Mouse (Mus musculus) forebrain, embryonic 11.5 days (tissue): Measurements from ENCODE around the gene Nrp1. TPM values are rescaled to one million over a fixed set of nuclear protein-coding genes. Genes with fewer than 3 reads are reported as not detected.

ENCODE experiments used
- ATAC-seq: fragments of 200-750 bp; cut with Nextera tagmentation; replicated peaks from 2 replicates; pipeline ENCODE4 v1.8.0; 2017; ENCODE audit warnings: moderate TSS enrichment; ENCODE audit not compliant: low FRiP score
- DNase-seq: peaks from one replicate; pipeline ENCODE4 v3.0.0-alpha.2; 2017; ENCODE audit warnings: low spot score
- H3K27ac ChIP-seq: fragments of 300-500 bp; sonication (generic); 2 replicates; pipeline ENCODE4 v1.5.1; 2014; ENCODE audit warnings: low read depth, low read length
- H3K27me3 ChIP-seq: fragments of 300-500 bp; sonication (generic); 2 replicates; pipeline ENCODE4 v1.6.1; 2014; ENCODE audit warnings: mild to moderate bottlenecking, low read length, mixed read lengths; ENCODE audit not compliant: control insufficient read depth, insufficient read depth
- H3K36me3 ChIP-seq: fragments of 300-500 bp; sonication (generic); 2 replicates; pipeline ENCODE4 v1.6.1; 2014; ENCODE audit warnings: mild to moderate bottlenecking, low read length, moderate library complexity, mixed read lengths; ENCODE audit not compliant: control insufficient read depth, insufficient read depth
- H3K4me1 ChIP-seq: fragments of 300-500 bp; sonication (generic); replicated peaks from 2 replicates; pipeline ENCODE4 v1.6.1; 2014; ENCODE audit warnings: low read length, mixed read lengths; ENCODE audit not compliant: control insufficient read depth, insufficient read depth
- H3K4me2 ChIP-seq: fragments of 300-500 bp; sonication (generic); 2 replicates; pipeline ENCODE4 v1.6.1; 2014; ENCODE audit warnings: low read depth, mild to moderate bottlenecking, low read length, moderate library complexity, mixed read lengths; ENCODE audit not compliant: severe bottlenecking
- H3K4me3 ChIP-seq: fragments of 300-500 bp; sonication (generic); 2 replicates; pipeline ENCODE4 v1.5.1; 2014; ENCODE audit warnings: low read depth, low read length
- H3K9ac ChIP-seq: fragments of 300-500 bp; sonication (generic); 2 replicates; pipeline ENCODE4 v1.6.1; 2014; ENCODE audit warnings: low read length
- H3K9me3 ChIP-seq: fragments of 300-500 bp; sonication (generic); 2 replicates; pipeline ENCODE4 v1.6.1; 2016; ENCODE audit warnings: low read length, mixed read lengths; ENCODE audit not compliant: control insufficient read depth
- WGBS: fragments of 180-500 bp; shearing (Covaris S2); extraction: QIAGEN DNeasy Blood & Tissue Kit; methylation state at CpG from one replicate; pipeline ENCODE4 v1.1.7; 2014; 5-methylcytosine and 5-hydroxymethylcytosine counted together
- polyA plus RNA-seq: library from polyadenylated mRNA; unstranded; fragments of >200 nt; fragmentation: Nextera tagmentation; extraction: Ambion mirVana; gene quantifications from 2 replicates; pipeline ENCODE4 v1.2.1, GENCODE M21; 2014

Nrp1 gene
- polyA plus RNA-seq, 1 experiment from 2014 or later: 28.3 TPM

DNA sequence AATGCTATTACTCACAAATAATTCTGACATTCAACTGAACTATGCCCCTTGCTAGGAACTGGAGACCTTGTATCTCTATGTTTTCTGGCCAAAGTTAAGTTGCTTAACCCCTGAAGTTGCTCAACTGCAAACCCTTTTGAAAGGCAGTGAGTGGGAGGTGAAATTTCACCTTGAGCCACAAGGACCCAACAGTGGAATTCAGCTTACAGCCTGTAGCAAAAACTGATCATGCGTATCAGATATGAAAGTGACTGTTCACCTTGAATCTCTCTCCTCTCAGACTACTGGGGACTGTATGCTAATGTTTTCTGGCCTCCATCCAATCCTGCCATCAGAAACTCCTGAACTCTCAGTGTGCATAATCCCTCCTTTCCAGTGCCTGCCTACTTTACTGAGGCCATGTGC lies 126.3 kb downstream of the Nrp1 start:
- DNase-seq (no peak), ATAC-seq (no peak)
- H3K27ac ChIP-seq: no peak overlapping the region
- no peaks in the 10 kb centered on the region for H3K9me3 ChIP-seq
- no peaks in the 10 kb centered on the region for H3K36me3 ChIP-seq
- H3K4me3 ChIP-seq: no peak overlapping the region
- H3K4me2 ChIP-seq: no peak overlapping the region
- H3K9ac ChIP-seq: no peak overlapping the region
- peaks cover 3% of the 10 kb centered on the region; the same call in 1 of the 2 replicates for H3K27me3 ChIP-seq
- 93% methylated on average over 1 of the region's 1 CpGs for WGBS
- H3K4me1 ChIP-seq: peaks cover 6% of the 10 kb centered on the region

DNA sequence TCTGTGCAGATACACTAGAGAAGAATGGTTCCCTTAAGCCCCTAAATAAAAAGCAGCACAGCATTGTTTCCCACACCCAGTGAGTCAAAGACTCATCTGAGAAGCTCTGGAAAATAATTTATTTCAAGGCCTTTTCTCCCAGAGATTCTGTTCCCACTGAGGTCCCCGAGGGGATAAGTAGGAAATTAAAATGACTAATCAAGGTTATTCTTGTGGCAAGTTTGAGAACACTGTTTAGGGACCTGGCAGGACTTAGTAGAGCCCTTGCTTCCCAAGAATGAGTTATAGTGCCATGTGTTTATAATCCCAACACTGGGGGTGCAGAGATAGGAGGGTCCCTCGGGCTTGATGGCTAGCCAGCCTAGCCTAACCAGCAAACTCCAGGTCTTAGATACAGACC lies 127.6 kb downstream of the Nrp1 start:
- peaks cover 6% of the 10 kb centered on the region for H3K4me1 ChIP-seq
- no peak overlapping the region for H3K9ac ChIP-seq
- H3K4me3 ChIP-seq: no peak overlapping the region
- ATAC-seq (no peak), DNase-seq (no peak)
- WGBS: 78% methylated on average over 2 of the region's 2 CpGs
- no peak overlapping the region for H3K27ac ChIP-seq
- H3K9me3 ChIP-seq: no peaks in the 10 kb centered on the region
- no peaks in the 10 kb centered on the region for H3K36me3 ChIP-seq
- no peak overlapping the region for H3K4me2 ChIP-seq
- peaks cover 4% of the 10 kb centered on the region; the same call in 1 of the 2 replicates for H3K27me3 ChIP-seq

DNA sequence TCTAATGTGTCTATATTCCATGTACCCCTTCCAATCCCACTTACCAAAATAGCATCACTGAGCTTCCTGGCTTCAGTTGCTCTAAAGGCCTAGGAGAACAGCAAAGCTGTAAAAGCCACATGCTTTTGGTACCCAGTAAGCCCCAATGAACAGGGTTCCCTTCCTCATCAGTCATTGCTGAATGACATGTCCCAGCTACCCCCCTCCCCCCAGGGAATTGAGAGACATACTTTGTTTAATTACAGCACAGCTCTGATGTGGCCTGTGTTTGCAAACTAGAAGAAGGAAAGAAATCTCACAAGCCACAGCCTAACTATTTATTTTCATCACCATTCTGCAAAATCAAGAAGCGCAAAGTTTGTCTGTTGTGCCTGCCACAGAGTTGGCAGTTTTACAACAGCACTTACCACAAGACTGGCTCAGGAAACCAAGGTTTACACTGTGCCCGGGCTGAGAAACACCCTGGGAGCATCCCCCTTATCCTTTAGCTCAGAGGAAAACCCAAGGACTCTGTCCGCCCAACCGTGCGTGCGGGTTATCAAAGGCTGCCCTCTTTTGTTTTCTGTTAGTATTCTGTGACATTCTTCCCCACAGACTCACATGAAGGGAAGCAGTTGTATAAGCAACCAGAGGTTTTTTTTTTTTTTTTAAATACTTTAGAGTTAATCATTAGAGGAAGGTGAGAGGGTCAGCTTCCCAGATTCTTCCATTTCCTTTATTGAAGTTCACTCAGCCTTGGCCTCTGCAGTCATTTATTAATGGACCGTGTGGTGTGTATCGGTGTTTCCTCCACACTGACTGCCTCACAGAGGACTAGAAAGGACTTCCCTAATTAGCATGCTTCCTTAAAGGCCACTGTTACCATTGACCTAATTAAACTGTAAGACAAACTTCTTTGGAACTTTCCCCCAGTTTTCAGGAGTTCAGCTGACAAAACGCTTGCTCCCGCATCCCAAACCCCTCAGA lies 129.8 kb downstream of the Nrp1 start:
- Histone ChIP-seq H3K4me2 (no peak overlapping the region), H3K4me1 (peaks cover 6% of the 10 kb centered on the region), H3K9ac (no peak overlapping the region), H3K9me3 (no peaks in the 10 kb centered on the region), H3K27ac (no peak overlapping the region), H3K36me3 (no peaks in the 10 kb centered on the region), H3K4me3 (no peak overlapping the region), H3K27me3 (peaks cover 4% of the 10 kb centered on the region; the same call in 1 of the 2 replicates)
- 11% methylated on average over 10 of the region's 10 CpGs for WGBS
- DNase-seq (peak; percentile 64), ATAC-seq (0 out of 2 replicates have a peak, but pooled peaks have one; percentile 42)

DNA sequence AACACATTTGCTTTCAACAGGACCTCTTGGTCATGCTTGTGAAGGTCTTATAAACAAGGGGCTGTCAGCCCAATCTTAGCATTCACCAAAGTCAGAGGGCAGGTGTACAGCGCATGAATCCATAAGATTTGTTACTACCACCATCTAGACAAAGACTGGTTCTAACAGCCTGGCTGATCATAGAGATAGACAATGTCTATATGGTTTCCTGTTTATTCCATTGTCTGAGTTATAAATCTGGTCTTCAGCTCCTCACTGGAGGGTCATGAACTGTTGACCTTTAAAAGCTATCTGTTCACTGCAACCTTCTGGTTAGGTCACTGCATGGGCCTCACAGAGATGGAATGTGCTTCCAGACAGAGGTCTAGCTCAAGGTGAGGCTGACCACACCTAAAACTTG lies 130.9 kb downstream of the Nrp1 start:
- Histone ChIP-seq H3K4me2 (no peak overlapping the region), H3K4me3 (no peak overlapping the region), H3K27ac (no peak overlapping the region), H3K9me3 (no peaks in the 10 kb centered on the region), H3K9ac (no peak overlapping the region), H3K4me1 (peaks cover 6% of the 10 kb centered on the region), H3K27me3 (peaks cover 4% of the 10 kb centered on the region; the same call in 1 of the 2 replicates), H3K36me3 (no peaks in the 10 kb centered on the region)
- WGBS: 94% methylated on average over 1 of the region's 1 CpGs
- DNase-seq (no peak), ATAC-seq (no peak)

DNA sequence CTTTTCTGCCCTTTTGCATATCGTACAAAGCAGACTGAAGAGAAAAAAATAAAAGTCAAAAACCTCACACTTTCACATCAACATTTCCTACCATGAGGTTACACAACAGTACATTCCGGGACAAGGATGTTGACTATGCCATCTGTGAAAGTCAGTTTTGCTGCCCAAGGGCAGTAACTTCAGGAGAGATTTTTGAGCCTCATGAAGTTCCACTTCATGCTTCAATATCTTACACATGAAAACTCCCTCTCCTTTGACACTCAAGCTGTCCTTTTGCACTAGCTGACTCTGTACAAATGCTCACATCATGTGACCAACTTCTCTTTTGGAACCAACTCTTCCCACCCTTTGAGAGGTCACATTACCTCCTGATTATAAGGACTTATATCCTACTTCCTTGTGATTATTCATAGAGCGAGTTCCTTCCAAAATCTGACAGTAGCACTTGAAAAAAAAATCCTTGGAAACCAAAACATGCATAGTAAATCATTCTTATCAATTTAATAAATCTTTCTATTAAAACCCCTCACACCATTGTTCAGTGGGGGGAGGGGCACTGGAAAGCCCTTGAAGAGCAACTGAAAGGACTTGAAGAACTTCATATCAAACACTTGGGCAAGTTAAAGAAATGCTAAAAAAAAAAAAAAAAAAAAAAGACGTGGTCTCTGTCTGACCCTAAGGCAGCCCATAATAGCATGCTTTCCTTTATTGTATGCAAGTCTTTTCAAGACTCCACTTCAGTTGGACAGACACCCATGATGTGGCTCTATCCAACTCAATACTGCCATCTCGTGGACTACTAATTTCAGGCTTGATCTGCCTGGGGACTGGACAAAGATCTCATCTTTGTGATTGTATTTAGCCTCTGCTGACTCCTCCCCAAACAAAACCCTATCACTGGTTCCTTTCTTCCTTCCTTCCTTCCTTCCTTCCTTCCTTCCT lies 133.0 kb downstream of the Nrp1 start:
- no peaks in the 10 kb centered on the region for H3K36me3 ChIP-seq
- H3K9ac ChIP-seq: no peak overlapping the region
- DNase-seq (peak; percentile 61), ATAC-seq (peak; percentile 94)
- peaks cover 6% of the 10 kb centered on the region for H3K4me1 ChIP-seq
- H3K4me2 ChIP-seq: no peak overlapping the region
- H3K4me3 ChIP-seq: no peak overlapping the region
- H3K27me3 ChIP-seq: peaks cover 4% of the 10 kb centered on the region; the same call in 1 of the 2 replicates
- 49% methylated on average over 5 of the region's 5 CpGs for WGBS
- no peak overlapping the region for H3K27ac ChIP-seq
- H3K9me3 ChIP-seq: no peaks in the 10 kb centered on the region

DNA sequence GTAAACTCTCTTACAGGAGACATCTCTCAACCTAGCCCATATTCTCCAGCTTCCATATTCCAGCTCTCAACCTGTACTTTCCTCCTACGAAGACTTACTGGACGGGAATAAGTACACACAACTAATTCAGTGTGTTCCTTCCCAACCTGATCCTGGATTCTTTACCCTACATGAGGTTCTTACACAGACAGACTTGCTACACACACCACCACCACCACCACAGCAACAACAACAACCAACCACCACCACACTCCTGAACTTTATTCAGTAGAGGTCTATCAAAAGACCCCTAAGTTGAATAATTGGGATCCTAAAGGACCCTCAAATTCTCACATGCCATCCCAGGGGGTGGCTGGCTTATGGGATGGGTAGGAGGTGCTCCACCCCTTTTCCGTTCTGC lies 135.4 kb downstream of the Nrp1 start:
- WGBS: 89% methylated on average over 3 of the region's 3 CpGs
- ATAC-seq: no peak
- H3K4me2 ChIP-seq: no peak overlapping the region
- no peaks in the 10 kb centered on the region for H3K9me3 ChIP-seq
- H3K4me3 ChIP-seq: no peak overlapping the region
- H3K27me3 ChIP-seq: peaks cover 4% of the 10 kb centered on the region; the same call in 1 of the 2 replicates
- DNase-seq: no peak
- no peak overlapping the region for H3K9ac ChIP-seq
- H3K4me1 ChIP-seq: peaks cover under 1% of the 10 kb centered on the region
- no peak overlapping the region for H3K27ac ChIP-seq
- no peaks in the 10 kb centered on the region for H3K36me3 ChIP-seq

DNA sequence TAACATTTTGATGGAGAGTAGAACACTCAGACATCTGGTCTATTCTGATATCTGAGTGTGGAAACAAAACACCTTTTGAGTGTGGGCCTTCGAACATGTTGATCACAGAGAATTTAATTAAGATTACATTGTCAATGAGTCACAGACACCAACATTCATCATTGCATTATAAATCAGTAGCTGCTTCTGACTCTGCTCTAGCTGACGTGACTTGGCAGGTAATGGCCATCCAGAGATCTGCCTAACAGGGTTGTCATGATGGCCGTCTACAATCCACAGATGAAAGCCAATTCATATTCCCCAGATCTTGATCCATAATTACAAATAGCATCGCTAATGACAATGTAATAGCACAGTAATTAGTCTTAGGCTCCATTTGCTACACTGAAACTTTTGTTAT lies 140.4 kb downstream of the Nrp1 start:
- Histone ChIP-seq H3K27ac (no peak overlapping the region), H3K9ac (no peak overlapping the region), H3K9me3 (no peaks in the 10 kb centered on the region), H3K27me3 (no peaks in the 10 kb centered on the region), H3K36me3 (no peaks in the 10 kb centered on the region), H3K4me1 (no peaks in the 10 kb centered on the region), H3K4me3 (no peak overlapping the region), H3K4me2 (no peak overlapping the region)
- DNase-seq (no peak), ATAC-seq (no peak)
- 89% methylated on average over 4 of the region's 4 CpGs for WGBS

DNA sequence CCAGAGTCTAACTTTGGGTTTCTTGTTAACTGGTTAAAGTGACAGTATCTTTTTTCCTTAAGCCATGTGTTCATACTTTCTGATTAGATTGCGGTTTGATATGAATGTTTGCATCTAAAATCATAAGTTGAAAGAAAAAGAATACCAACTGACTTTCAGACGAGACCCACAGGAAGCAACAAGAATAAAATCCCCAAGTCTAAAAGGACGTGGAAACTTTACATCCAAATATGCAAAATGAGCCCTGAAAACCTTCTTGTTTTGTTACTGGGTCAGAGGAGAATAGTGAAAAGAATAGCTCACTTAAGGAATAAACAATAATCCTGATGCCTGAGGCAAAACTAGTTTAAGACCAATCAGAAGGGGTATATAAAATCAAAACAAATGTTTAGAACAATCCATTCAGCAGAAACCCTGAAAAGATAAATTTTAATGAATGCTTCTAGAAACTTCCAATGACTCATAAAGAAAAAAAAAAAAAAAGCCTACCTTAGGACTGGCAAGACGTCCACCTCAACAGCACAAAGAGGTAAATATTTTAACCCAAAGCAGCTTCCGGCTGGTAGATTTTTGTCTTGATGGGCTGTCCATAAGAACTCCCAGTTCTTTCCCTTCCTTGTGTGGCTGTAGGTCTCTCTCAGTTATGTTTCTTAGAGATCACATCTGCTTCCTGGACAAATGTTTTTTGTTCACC lies 145.9 kb downstream of the Nrp1 start:
- WGBS: 75% methylated on average over 5 of the region's 5 CpGs
- Histone ChIP-seq H3K4me2 (no peak overlapping the region), H3K9ac (no peak overlapping the region), H3K4me1 (no peaks in the 10 kb centered on the region), H3K9me3 (no peaks in the 10 kb centered on the region), H3K27me3 (no peaks in the 10 kb centered on the region), H3K4me3 (no peak overlapping the region), H3K36me3 (no peaks in the 10 kb centered on the region), H3K27ac (no peak overlapping the region)
- DNase-seq: no peak
- ATAC-seq: no peak
